Mouse (Mus musculus): ENCODE results near the gene Atp5f1. TPM values are rescaled to one million over a fixed set of nuclear protein-coding genes. Genes with fewer than 3 reads are reported as not detected.

Atp5f1 gene
- total RNA-seq, 2 experiments from 2014 or later: 250 to 254 TPM

DNA sequence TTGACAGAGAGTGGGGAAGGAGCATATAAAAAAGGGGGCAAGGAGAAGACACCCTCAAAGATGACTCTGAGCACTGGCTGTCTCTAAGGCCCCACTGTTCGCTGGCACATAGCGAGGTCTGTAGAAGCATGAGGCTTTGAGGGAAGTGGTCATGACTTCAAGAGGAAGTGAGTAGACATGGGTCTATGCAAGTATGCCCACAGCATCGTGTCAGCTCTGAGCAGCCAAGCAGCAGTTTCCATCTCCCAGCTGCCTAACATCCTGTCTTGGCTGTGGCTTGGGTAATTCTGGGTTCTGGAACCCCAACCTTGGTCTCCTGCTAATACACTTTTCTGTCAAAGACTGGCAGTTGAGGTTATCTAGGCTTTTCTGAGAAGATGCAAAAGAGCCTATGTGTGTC, 59.2 kb downstream of the Atp5f1 start:
- no peak for DNase-seq (ENCODE audit: low spot score in 2 of 2)

DNA sequence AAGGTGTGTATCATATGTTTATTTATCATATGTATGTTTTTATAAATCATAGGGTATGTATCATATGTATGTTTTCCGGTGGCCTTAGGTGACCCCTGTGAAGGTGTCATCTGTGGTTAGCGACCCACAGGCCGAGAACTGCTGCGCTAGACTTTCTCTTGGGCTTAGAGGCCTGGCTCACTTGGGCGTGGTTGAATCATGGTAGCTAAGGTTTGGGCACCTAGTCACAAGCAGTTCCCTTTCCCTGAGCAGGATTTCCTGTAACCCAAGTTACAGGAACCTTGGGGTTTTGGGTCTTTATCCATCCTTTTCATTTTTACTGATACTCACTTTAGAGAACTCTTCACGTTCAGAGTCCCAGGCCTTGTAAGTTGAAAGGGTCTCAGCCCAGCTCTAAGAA, 59.6 kb downstream of the Atp5f1 start:
- no peak for DNase-seq (ENCODE audit: low spot score in 2 of 2)

DNA sequence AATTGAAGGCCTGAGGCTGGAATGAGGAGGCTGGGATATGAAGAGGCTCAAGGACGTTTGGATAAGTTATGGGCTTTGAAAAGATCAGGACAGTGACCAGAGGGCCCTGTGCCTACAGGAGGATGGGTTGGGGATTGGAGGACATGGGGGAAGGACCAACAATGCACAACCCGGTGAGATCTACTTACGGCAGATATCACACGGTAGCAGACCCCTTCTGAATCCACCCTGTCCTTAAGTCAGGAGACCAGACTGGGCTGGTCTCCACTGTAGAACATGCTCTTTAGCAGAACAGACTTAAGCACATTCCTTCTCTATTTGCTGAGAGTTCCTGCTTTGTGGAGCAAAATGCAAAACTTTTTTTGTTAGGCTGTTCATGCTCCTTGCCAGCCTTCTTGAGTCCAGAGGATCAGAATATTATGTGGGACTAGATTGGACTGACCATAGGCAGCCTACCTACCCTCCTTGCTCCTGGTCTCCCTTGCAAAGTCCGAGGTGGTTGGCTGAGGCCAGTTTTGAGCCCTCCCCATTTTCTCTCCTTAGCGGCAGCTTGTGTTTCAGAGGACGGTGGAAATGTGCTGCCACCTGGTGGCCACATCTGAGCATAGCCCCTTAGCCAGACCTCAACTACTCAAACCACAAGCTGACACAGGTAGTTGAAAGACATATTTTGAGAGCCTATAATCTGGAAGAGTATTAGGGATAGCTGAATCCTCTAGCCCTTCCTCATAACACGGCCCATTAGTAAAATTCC, 60.3 kb downstream of the Atp5f1 start:
- DNase-seq (ENCODE audit: low spot score in 2 of 2): peak; percentile 76 to 89

DNA sequence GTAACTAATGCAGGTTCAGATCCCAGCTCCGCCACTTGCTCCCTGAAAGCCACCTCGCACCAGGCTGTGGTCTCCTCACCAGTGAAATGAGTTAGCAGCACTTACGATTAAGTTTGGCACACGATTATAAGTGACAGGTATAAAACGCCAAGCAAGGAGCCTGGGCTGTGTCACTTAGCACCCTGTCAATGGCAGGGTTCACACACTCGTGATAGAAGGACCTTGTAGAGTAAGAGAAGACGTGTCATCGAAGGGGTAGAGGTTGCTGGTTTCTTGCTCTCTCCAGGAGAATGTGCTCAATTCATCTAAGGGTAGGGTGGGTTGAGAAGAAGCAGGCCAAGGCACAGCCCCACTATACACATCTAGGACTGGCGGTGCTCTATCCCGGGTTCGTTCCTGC, 61.0 kb downstream of the Atp5f1 start:
- no peak for DNase-seq (ENCODE audit: low spot score in 2 of 2)

DNA sequence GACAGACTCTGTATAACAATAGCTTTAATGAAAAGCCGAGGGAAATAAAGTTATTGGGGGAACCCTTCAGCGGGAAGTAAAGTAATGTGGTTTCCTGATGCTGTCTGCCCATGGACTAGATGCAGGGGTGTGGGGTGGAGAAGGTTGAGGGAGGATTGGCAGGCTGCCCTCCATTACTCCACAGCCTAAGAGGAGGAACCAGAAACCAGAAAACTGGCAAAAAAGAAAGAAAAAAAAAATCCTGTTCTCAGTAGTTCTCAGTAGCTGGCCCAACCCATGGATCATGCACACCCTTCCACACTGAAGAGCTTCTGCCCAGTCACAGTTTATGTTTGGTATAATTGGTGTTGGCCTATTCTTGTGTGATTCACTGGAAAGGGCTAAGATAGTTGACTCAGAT, 61.6 kb downstream of the Atp5f1 start:
- no peak for DNase-seq (ENCODE audit: low spot score in 2 of 2)

DNA sequence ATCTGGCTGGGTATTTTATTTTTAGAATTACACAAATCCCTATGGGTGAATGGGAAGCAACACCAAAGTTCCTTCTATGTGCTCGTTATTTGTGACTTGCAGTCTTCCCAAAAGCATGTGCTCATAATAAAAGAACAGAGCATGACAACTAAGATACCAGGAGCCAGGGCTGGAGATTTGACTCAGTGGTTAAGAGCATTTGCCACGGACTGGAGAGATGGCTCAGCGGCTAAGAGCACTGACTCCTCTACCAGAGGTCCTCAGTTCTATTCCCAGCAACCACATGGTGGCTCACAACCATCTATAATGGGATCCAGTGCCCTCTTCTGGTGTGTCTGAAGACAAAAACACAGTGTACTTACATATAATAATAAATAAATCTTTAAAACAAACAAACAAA, 63.1 kb downstream of the Atp5f1 start:
- DNase-seq (ENCODE audit: low spot score in 2 of 2): no peak

DNA sequence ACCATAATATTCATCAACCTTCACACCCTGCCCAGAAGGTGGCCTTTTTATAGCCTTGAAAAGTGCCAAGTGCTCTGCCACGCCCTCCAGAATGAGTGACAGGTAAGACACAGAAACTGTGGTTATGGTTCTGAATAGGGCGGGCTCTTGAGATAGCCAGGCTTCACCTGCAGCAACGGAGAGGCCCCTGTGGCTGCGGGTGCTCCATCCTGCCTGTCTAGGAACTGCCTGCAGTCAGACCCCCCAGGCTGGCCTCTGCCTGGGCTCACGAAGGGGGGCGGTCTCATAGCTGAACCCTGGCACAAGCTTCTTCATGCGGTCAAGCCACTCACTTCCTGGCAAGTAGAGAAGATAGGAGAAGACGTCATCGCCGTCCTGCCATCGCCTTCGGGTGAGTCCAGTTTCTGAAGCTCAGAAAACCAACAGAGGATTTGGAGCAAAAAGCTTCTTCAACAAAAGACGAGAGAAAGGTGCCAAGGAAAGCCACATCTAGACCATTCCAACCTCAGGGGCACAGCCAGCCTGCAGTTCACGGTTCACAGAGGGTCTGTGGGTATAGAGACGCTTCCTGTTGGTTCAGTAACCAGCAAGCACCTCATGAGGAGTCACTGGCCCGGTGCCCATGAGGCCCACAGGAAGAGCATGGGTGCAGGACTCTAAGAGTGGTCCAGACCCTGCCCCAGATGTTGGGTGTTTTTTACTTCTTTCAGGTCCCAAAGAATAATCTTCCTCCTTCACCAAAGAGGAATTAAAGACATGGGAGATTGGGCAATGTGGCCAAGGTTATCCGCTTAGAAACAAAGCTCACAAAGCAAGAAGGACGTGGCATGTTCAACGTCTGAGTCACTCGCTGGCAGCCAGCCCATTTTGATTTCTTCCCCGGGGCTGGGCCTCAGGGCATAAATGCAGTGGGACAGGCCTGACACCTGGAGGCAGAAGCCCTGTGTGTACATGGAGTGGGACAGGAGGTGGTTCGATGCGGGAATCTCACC, 65.0 kb downstream of the Atp5f1 start:
- DNase-seq (ENCODE audit: low spot score in 2 of 2): peak; percentile 43 to 61

DNA sequence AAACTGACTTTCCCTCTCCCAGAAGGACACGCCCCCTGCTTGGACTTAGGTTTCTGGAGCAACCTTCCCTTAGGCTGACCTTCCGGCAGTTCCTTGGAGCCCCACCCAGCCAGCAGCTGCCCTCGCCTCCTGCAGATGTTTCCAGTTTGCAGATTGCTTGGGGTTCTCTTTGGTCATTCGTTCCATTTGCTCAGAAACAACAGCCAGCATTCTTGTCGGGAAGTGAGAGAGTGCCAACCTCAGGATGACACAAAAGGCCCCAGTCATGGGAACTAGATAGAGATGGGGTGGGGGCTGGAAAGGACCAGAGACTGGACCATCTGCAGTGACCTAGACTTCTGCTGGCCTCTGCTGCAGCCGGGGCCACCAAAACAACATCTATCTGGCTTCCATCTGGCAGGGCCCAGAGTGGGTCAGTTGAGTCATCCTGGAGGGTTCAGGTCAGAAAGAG, 65.9 kb downstream of the Atp5f1 start:
- peak in 1 of 2 experiments; percentile 40 for DNase-seq (ENCODE audit: low spot score in 2 of 2)

Other genes with a start within 250 kb of the Atp5f1 start
- 10 to 100 TPM; 80.5 to 96.2 TPM for gene Rap1a, start 158.8 kb downstream of the Atp5f1 start, total RNA-seq (2021)
- gene Adora3, start 89.2 kb downstream of the Atp5f1 start, total RNA-seq (2021): 1 to 10 TPM; 1.1 to 1.4 TPM
- gene Tmigd3, start 89.2 kb downstream of the Atp5f1 start, total RNA-seq (2021): under 1 TPM in 1 of 2 experiments, not detected in 1; 0.51 TPM
- 1 to 10 TPM in 1 of 2 experiments, under 1 TPM in 1; 0.28 to 1.0 TPM for gene I830077J02Rik, start 27.4 kb downstream of the Atp5f1 start, total RNA-seq (2021)
- gene Wdr77, start 730 bp downstream of the Atp5f1 start, total RNA-seq (2021): 10 to 100 TPM; 44.1 to 51.2 TPM
- 1 to 10 TPM; 2.0 to 2.7 TPM for gene Ovgp1, start 13.6 kb upstream of the Atp5f1 start, total RNA-seq (2021)
- under 1 TPM in 1 of 2 experiments, not detected in 1; 0.84 TPM for gene Pifo, start 54.5 kb upstream of the Atp5f1 start, total RNA-seq (2021)
- not detected for gene Chil5, start 72.7 kb upstream of the Atp5f1 start, total RNA-seq (2021)
- gene Chia1, start 153.1 kb upstream of the Atp5f1 start, total RNA-seq (2021): under 1 TPM; 0.48 to 0.62 TPM
- not detected for gene Chil3, start 207.5 kb upstream of the Atp5f1 start, total RNA-seq (2021)

All from layer of hippocampus, adult 18-20 months (tissue).